Mouse (Mus musculus): ENCODE measurements at regions not wholly inside any gene's neighbourhood (a gene's known extent, or its start where the extent isn't known, plus 50 kb on each side); places are given as distances from the start of the nearest gene placed in this dataset.

DNA sequence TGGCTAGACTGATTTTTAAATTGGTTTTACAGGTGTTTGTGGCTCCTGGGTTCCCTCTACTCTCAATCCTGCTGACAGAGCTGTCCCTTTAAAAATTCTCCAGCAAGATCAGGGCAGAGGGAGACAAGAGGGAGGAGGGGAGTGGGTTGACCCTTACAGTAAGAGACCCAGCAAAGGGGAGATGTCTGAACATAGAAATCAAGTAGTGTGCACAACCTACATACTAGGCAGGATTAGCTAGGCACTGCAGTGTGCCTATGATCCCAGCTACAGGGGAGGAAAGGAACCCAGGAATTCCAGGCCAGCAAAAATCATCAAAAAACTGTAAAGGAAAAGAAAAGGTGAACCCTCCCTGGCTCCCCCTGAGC, 113.2 kb upstream of the Thy1 start:
- DNase-seq (ENCODE audit: low read depth), result no peak

DNA sequence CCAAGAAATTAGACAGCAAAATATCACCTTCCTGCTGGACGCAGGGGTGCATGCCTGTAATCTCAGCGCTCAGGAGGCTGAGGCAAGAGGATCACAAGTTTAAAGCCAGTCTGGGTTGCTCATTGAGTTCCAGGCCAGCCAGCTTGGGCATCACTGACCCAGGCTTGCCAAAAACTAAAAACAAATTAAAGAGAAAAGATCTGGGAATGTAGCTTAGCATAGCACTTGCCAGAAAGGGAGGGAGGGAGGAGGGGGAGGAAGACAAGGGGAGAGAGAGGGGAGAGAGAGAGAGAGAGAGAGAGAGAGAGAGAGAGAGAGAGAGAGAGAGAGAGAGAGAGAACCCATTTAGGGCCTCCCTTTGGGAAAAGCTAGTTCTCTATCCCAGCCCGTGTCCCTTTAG, 112.7 kb upstream of the Thy1 start:
- no peak for DNase-seq (ENCODE audit: low read depth)

DNA sequence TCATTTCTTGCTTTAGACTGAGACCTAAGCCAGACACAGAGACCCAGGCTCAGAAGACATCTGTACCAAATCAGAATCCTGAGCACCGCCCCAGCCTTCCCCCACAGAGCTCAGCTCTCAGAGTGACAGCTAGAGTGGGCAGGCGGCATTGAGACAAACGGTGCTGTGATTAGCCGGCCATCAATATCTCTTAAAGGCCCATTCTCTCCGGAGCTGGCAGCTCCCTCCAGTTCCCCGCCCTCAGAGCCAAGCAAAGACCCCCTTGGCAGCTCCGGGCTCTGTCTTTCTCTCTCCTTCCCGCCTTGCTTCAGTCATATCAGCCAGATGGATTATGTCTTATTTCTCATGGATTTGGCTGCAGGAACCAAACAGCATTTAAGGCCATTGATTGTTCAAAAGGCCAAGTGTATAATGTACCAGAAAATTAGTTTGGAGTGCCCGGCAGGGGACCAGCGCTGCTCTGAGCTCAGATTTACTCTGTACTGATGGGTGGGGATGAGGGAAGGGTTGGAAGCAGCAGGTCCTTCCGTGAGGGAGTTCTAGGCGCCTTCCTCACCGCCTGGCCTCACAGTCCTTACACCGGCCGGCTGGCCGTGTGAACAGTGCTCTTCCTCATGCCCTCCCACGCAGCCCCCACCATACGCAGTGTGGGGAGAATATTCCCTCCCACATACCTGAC, 109.0 kb upstream of the Thy1 start:
- DNase-seq (ENCODE audit: low read depth), result no peak

DNA sequence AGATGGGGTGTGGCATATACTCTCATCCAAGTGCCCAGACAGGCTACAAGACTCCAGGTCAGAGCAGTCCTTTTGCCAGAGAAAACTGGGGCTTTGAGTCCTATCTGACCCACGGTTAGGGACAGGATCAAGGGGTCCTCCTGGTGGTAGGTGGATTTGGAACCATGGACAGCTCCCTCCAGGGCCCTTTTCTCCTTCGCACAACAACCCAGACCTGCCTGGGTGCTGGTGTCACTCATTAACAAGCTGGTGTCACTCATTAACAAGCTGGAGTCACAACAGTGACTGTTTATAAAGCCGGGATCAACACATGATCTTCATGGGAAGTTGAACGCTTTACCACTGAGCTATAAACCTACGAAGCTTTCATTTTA, 108.5 kb upstream of the Thy1 start:
- no peak for DNase-seq (ENCODE audit: low read depth)

DNA sequence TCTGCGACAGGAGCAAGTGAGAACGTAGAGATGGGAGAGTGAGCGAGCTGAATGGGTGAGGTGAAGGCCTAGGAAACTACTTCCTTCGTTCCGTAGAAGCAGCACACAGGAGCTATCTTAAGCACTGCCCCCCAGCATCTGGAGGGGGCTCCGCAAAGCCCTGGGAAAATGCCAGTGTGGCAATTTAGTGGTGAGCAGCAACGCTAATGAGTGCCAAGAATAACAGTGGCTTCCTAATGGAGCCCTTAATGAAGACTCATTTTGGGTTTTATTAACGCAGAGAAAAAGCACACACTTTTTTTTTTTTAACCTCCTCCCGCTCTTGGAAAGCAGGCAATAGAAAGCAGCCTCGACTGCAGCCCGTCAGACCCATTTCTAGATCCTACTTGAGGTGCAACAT, 103.8 kb upstream of the Thy1 start:
- no peak for DNase-seq (ENCODE audit: low read depth)

DNA sequence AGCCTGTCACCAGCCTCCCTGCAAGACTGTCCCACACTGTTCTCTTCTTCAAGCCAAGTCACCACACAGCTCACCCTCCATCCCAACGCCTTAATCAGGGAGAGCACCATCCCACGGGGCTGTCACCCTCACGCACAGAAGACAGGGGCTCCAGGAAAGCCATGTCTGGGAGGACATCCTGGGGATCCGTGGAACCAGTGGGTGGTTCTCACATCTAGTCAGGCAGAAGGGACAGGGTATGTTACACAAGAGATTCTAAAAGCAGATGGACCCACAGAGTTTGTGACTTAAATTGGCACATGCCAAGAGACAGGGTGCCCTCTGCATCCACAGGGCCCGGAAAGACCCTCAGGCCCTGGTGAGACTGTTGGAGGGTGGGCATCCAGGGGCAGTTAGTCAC, 101.0 kb upstream of the Thy1 start:
- no peak for DNase-seq (ENCODE audit: low read depth)

DNA sequence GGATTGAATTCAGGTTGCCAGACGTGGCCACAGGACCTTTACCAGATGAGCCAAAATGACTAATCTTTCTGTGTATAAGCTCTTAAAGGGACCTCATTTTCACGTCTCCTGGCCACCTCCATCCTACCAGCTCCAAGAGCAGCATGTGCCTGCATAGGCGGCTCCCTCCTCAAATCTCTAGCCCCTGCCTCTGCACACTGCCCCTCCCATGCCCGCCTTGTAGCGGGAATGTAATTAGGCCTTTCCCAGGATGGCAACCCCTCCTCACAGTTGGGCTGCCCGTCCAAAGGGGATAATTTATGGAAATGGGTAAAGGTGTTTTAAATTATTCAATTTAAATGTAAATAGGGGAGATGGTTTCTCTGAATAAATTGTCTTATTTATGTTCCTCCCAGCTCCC, 99.7 kb upstream of the Thy1 start:
- no peak for DNase-seq (ENCODE audit: low read depth)

DNA sequence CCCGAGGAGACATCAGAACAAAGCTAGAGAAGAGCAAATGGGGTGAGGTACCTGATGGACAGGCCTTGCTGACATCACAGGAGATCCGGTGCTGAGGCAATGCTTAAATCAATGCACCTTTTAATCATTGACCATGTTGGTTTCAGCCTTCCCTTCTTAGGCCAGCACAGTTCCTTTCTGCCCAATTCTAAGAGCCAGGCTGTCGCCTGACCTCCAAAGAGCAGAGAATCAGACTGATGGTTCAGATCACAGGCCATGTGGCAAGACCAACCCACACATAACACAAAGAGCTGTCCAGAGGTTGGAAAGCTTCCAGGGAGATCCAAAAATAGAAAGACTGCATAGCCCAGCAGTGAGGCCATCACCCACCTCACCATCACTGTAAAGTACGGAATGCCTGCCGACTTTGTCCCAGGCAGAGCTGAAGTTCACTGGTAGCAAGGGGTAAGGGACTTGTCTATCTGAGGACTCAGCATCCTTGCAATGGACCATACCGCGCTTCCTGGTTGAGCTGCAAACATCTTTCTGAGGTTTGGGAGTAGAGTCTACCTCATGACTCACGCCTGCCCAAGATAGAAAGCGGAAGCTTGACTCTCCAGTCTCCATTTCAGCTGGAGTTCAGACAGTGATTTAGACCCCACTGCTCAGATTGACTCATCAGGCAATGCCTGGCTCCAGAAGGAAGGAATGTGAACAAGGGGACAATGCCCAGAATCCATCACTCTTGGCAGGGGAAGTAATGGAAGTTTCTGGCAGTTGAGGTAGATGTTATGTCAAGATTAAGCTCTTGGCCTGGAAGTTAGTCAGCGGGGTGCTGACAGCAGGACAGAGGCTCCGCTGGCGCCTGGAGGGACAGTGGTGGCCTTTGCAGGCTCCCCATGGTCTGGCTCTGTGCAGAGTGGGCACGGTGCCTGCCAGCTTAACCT, 98.1 kb upstream of the Thy1 start:
- no peak for DNase-seq (ENCODE audit: low read depth)

DNA sequence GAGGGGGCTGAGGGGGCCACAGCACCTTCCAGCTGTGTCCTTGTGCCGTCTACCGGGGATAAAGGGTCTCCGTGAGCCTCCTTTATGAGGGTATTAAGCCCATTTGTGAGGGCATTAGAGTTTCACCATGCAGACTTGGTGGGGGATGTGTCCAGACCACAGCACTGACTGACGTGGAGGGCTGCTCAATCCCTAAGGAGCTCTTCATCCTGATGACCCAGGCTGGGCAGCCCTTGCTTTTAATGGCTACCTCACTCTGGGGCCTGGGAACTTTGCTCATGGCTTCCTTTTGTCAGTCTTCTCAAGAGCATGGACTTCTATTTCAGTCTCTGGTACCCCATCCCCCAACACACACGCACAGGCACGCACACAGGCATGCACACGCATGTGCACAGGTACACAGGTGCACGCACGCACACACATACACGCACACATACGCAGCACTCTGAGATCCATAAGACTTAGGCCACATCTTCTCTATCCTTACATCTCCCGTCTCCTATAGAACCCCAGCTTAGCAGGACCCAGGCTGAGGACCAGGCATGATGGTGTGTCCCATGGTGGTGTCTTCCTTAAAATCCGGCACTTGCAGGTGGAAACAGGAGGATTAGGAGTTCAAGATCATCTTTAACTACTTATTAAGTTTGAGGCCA, 97.1 kb upstream of the Thy1 start:
- DNase-seq (ENCODE audit: low read depth), result no peak

DNA sequence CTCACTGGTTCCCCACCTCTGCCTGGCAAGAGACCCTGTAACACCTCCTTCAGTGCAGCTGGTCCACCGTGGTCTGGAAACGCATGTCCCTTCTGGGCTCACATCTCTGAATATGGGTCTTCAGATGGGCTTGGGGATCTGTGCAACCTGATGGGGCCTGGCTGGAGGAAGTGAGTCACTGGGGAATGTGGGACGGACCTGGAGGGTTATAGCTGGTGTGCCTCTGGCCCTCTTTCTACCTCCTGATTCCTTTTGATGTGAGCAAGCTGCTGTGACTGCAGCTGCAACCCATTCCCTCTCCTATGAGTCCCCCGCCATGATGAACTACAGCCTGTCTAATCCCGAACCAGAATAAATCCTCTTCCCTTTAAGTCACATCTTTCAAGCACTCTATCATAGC, 96.1 kb upstream of the Thy1 start:
- no peak for DNase-seq (ENCODE audit: low read depth)

DNA sequence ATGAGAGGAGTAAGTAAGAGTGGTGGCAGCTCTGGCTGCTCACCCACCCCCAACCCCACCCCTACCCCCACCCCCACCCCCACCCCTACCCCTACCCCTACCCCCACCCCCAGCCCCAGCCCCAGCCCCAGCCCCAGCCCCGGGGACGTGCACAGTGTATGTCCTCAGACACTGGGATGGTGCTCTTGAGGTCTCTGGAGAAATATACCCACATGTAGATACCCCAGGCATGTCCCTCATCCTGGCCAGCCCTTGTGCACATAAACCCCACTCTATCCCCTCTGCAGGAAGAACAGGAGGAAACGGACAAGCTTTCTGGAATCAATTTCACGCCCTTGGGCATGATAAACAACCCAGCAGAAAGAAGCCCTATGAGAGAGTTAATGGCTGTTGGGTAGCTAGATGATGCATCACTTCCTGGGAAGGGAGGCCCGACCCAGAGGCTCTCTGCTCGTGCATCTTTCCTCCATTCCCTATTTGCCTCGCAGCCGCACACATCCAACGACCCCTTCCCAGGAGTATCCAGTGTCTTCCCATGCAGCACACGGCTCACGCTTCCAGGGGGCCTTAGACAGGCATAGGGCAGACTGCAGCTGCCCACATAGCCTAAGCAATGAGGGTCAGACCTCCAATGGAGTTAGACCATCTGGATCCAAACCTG, 95.6 kb upstream of the Thy1 start:
- DNase-seq (ENCODE audit: low read depth), result no peak

DNA sequence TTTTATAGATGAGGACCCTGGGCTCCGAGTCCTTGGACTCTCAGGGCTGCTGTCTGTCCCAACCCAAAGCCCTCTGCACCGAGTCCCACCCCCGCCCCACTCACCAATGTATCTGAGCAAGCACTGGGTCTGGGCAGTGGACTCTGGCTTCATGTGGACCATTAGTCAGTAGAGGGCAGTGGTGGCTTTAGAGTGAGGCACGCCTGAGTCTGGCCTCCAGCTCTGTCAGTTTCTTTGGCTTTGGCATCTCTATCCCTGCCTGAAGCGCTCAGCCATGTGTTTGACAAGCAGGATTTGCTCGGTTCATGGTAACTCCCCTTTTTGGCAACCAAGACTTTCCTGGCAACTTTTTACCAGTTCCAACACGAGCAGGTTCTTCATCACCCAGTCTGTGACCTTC, 90.1 kb upstream of the Thy1 start:
- DNase-seq (ENCODE audit: low read depth), result no peak

DNA sequence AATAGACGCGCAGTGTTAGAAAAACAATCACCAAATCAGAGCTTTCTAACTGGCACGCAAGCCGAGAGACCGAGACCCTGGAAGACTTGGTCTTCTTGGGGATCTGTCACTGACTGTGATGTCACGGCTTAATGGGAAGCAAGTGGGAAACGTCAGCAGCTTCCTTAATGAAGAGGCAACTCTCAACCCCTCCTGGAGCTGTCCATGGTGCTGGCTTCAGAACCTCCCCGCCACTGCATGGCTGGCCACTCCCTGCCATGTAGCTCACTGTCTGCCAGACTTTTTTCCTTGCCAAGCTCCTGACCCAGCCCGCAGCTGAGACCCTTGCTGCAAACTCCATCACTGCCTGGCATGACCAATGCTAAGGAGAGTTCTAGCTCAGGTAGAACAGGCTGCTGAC, 83.6 kb upstream of the Thy1 start:
- DNase-seq (ENCODE audit: low read depth), result peak; percentile 56

DNA sequence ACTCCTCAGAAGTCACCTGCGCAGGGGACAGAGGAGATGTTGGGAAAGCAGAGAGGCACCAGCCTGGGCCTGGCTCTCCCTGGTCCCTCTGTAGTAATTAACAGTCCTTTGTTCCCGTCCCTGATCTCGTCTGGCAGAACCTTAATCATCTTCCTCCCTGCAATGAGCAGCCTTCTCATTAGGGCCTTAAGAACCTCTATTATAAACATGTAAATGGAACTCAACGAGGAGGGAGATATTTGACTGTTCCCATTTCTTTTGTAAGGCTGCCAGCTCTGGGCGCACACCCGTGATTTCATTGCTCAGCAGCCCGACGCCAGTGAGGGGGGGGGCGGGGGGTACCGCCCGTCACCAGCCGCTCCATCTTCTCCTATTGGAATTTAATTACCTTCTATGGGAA, 81.8 kb upstream of the Thy1 start:
- no peak for DNase-seq (ENCODE audit: low read depth)

DNA sequence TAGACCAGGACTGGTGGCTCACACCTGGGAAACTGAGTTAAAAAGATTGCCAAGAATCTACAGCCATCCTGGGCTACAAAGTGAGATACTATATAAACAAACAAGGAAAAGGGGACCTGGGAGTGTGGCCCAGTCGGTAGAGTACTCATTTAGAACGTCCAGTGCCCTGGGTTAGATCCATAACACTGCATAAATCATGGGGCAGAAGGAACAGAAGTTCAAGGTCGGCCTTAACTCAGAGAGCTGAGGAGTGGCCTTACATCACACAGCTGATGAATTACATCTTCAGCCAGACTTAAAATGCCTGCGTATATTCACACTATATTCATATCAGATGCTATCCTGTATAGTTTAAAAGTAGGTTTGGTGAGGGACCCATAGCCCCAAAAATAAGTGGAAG, 78.0 kb upstream of the Thy1 start:
- DNase-seq (ENCODE audit: low read depth), result no peak

DNA sequence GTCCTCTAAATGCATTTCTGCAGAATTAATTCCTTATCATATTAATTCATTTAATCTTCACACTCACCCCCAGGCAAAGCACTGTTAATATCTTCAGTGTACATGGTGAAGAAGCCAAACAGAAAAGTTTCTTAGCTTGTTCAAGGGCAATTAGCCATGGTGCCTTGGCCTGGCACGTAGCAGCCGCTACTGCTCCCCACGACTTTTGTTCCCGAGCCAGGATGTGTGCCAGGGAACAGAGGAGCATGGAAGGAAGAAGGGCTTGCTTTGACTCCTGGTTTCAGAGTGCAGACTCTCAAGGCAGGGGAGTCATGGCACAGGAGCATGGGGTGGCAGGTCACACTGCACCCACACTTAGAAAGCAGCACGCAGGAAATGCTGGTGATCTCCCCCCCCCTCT, 77.4 kb upstream of the Thy1 start:
- DNase-seq (ENCODE audit: low read depth), result no peak

DNA sequence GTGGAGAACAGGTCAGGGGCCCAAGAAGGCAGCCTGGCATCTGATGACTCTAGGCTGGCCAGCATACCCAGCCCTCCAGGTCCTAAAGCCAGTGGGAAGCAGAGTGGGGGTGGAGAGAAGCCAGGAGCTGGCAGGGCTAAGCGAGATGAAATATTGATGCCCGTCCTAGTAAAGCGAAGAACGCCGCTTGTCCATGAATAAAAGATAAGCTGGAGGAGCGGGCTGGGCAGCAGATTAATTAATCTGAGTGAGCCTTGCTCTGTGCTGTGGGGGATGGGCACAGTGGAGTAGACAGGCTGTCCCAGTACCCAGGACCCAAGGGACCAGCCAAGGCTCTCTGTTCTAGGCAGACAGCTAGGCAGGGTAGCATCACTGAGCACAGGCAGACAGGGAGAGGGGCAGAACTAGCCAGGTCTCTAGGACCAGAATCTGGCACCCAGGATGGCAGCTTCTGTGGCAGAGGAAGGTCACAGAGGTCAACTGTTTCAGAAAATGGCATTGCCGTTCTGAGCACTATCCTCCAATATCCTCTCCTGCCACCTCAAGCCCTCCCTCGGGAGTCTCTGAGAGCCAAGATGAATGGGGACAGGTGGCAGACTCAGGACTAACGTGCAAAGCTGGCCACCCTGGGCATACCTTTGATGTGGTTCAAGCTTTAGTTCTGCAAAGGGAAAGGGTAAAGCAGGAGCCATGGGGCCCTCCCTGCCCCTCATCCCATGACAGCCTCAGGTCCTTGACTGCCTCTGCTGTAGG, 73.0 kb upstream of the Thy1 start:
- no peak for DNase-seq (ENCODE audit: low read depth)

DNA sequence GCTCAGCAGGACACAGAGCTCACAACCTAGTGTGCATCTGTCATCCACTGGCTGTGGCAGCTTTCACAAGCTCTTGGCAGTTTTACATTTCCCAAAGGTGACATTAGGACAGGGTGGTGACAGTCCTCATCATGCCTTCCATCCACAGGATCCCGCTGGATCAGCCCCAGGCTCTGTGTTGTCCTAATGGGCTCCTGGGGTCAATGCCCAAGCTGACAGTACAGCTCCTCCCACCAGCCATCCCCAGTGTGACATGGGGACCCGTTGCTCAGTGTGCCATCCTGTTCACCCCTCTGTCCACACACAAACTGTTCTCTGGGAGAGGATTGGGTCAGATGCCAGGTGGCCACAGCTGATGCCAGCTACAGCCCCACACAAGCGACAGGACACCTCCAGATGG, 72.3 kb upstream of the Thy1 start:
- no peak for DNase-seq (ENCODE audit: low read depth)

DNA sequence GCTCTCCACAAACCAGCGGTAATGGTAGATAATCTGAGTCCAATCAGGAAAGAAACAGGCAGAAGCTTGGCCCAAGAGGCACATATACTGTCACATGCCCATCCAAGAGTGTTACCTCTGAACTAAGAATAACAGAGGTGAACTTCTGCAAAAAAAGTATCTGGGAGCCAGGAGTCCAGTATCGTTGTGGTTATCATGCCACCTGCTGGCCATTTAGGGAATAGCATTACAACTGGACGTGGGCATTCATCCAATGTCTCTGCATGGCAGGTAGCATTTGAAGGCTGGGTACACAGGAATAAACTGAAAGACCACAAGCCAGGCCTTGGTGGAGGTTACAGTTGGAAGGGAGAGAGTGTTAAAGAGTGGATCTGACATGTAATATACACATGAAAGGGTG, 70.9 kb upstream of the Thy1 start:
- DNase-seq (ENCODE audit: low read depth), result peak; percentile 83

DNA sequence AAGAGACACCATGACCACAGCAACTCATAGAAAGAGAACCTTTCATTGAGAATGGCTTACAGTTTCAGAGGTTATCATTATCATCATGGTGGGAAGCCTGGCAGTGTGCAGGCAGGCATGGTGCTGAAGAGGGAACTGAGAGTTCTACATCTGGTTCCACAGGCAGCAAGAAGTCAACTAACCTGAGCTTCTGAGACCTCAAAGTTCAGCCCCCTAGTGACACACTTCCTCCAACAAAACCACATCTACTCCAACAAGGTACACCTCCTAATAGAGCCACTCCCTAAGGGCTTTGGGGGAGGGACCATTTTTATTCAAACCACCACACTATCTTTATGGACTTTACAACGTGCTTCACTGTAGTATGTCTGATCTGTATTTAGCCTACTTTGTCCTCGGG, 67.8 kb upstream of the Thy1 start:
- peak; percentile 75 for DNase-seq (ENCODE audit: low read depth)

DNA sequence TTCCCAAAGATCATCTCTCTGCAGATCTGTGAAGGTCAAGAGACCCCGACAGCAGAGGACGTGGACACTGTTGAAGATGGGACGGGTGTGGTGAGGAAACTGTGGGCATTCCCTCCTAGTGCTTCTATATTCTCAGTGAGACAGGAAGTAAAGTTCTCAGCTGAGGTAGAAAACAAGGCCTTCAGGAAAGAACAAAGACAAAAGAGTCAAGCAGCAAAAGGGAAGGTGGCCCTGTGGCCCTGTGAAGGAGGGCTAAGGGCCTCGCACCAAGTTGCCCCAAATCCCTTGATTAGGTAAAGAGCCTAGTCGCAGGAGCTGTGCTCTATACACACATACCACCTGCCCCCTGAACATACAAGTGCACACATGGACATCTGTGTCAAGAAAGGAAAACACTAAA, 66.8 kb upstream of the Thy1 start:
- DNase-seq (ENCODE audit: low read depth), result no peak

DNA sequence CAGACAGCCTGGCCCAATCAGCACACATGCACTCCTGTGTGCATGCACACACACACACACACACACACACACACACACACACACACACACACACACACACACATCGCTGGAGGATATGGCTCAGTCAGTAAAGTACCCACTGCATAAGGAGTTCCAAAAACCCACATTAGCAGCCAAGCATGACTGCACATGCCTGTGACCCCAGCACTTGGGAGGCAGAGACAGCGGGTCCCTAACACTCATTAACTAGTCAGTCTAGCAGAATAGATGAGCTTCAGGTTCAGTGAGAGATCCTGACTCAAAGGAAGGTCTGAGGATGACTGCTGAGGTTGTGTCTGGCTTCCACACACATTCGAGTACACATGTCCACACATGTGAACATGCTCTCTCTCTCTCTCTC, 65.4 kb upstream of the Thy1 start:
- no peak for DNase-seq (ENCODE audit: low read depth)

Measured in induced T-regulatory cell, adult 2 months (primary cell).